Mouse (Mus musculus) heart, embryonic 15.5 days (tissue): ENCODE measurements around the gene Mindy4. TPM values are rescaled to one million over a fixed set of nuclear protein-coding genes. Genes with fewer than 3 reads are reported as not detected.

ENCODE experiments used
- ATAC-seq: fragments of 200-750 bp; cut with Nextera tagmentation; replicated peaks from 2 replicates; pipeline ENCODE4 v1.8.0; 2017; ENCODE audit warnings: low read depth, moderate TSS enrichment; ENCODE audit not compliant: insufficient number of reproducible peaks, insufficient read depth, low FRiP score
- H3K27ac ChIP-seq: fragments of 300-500 bp; sonication (generic); 2 replicates; pipeline ENCODE4 v1.5.1; 2015; ENCODE audit warnings: mild to moderate bottlenecking, inconsistent platforms
- H3K27me3 ChIP-seq: fragments of 300-500 bp; sonication (generic); 2 replicates; pipeline ENCODE4 v1.6.1; 2015; ENCODE audit warnings: inconsistent platforms
- H3K36me3 ChIP-seq: fragments of 300-500 bp; sonication (generic); 2 replicates; pipeline ENCODE4 v1.6.1; 2015; ENCODE audit warnings: mild to moderate bottlenecking, inconsistent platforms
- H3K4me1 ChIP-seq: fragments of 300-500 bp; sonication (generic); replicated peaks from 2 replicates; pipeline ENCODE4 v1.6.1; 2015; ENCODE audit warnings: inconsistent platforms
- H3K4me2 ChIP-seq: fragments of 300-500 bp; sonication (generic); 2 replicates; pipeline ENCODE4 v1.6.1; 2015; ENCODE audit warnings: inconsistent platforms, mild to moderate bottlenecking, moderate library complexity
- H3K4me3 ChIP-seq: fragments of 300-500 bp; sonication (generic); 2 replicates; pipeline ENCODE4 v1.5.1; 2015; ENCODE audit warnings: mild to moderate bottlenecking, inconsistent platforms
- H3K9ac ChIP-seq: fragments of 300-500 bp; sonication (generic); 2 replicates; pipeline ENCODE4 v1.6.1; 2015; ENCODE audit warnings: mild to moderate bottlenecking, inconsistent platforms
- H3K9me3 ChIP-seq: fragments of 300-500 bp; sonication (generic); replicated peaks from 2 replicates; pipeline ENCODE4 v1.6.1; 2016; ENCODE audit warnings: inconsistent platforms
- WGBS: fragments of 180-500 bp; shearing (Covaris S2); methylation state at CpG from one replicate; pipeline ENCODE4 v1.1.7; 2015; ENCODE audit warnings: mixed read lengths; 5-methylcytosine and 5-hydroxymethylcytosine counted together
- polyA plus RNA-seq: library from polyadenylated mRNA; unstranded; fragments of >200 nt; fragmentation: Nextera tagmentation; extraction: Ambion mirVana; gene quantifications from 2 replicates; pipeline ENCODE4 v1.2.1, GENCODE M21; 2015

The Mindy4 gene
- polyA plus RNA-seq, 1 experiment from 2014 or later = 6.2 TPM

- Histone ChIP-seq H3K4me3 (no peak overlapping the region), H3K36me3 (no peaks in the 10 kb centered on the region), H3K27ac (no peak overlapping the region), H3K4me2 (no peak overlapping the region), H3K4me1 (no peaks in the 10 kb centered on the region), H3K9me3 (no peaks in the 10 kb centered on the region), H3K9ac (no peak overlapping the region), H3K27me3 (no peaks in the 10 kb centered on the region)
- ATAC-seq = no peak
- WGBS = 81% methylated on average over 4 of the region's 4 CpGs
Measured at GRCm38 (mm10) chr6:55313893-55314292, 110.7 kb downstream of the Mindy4 start.

- Histone ChIP-seq H3K4me2 (no peak overlapping the region), H3K27ac (no peak overlapping the region), H3K4me1 (peaks cover 6% of the 10 kb centered on the region), H3K27me3 (no peaks in the 10 kb centered on the region), H3K4me3 (no peak overlapping the region), H3K36me3 (no peaks in the 10 kb centered on the region), H3K9ac (no peak overlapping the region), H3K9me3 (no peaks in the 10 kb centered on the region)
- WGBS = 71% methylated on average over 8 of the region's 8 CpGs
- ATAC-seq = no peak
Measured at GRCm38 (mm10) chr6:55314628-55315027, 111.4 kb downstream of the Mindy4 start.

- no peaks in the 10 kb centered on the region for H3K9me3 ChIP-seq
- no peak overlapping the region for H3K4me2 ChIP-seq
- H3K27me3 ChIP-seq = no peaks in the 10 kb centered on the region
- ATAC-seq = no peak
- 89% methylated on average over 3 of the region's 3 CpGs for WGBS
- no peak overlapping the region for H3K27ac ChIP-seq
- no peaks in the 10 kb centered on the region for H3K36me3 ChIP-seq
- H3K4me3 ChIP-seq = no peak overlapping the region
- H3K4me1 ChIP-seq = peaks cover 35% of the 10 kb centered on the region
- H3K9ac ChIP-seq = no peak overlapping the region
Measured at GRCm38 (mm10) chr6:55318597-55318996, 115.4 kb downstream of the Mindy4 start.

GRCm38 (mm10) chr6:55319585-55320551 lies 116.7 kb downstream of the Mindy4 start:
- H3K27ac ChIP-seq = peak overlapping the region; percentile 14
- peaks cover 37% of the 10 kb centered on the region for H3K4me1 ChIP-seq
- H3K4me3 ChIP-seq = no peak overlapping the region
- H3K27me3 ChIP-seq = no peaks in the 10 kb centered on the region
- H3K36me3 ChIP-seq = no peaks in the 10 kb centered on the region
- no peak overlapping the region for H3K4me2 ChIP-seq
- H3K9ac ChIP-seq = no peak overlapping the region
- ATAC-seq = peak; percentile 67
- H3K9me3 ChIP-seq = no peaks in the 10 kb centered on the region
- WGBS = 60% methylated on average over 14 of the region's 14 CpGs

GRCm38 (mm10) chr6:55320894-55321293 lies 117.7 kb downstream of the Mindy4 start:
- ATAC-seq = no peak
- WGBS = 44% methylated on average over 4 of the region's 4 CpGs
- no peaks in the 10 kb centered on the region for H3K36me3 ChIP-seq
- no peak overlapping the region for H3K4me2 ChIP-seq
- peaks cover 37% of the 10 kb centered on the region for H3K4me1 ChIP-seq
- H3K4me3 ChIP-seq = no peak overlapping the region
- no peaks in the 10 kb centered on the region for H3K9me3 ChIP-seq
- no peak overlapping the region for H3K9ac ChIP-seq
- H3K27ac ChIP-seq = no peak overlapping the region
- H3K27me3 ChIP-seq = no peaks in the 10 kb centered on the region

GRCm38 (mm10) chr6:55321518-55321917 lies 118.3 kb downstream of the Mindy4 start:
- 67% methylated on average over 6 of the region's 6 CpGs for WGBS
- Histone ChIP-seq H3K27ac (no peak overlapping the region), H3K36me3 (no peaks in the 10 kb centered on the region), H3K4me3 (no peak overlapping the region), H3K27me3 (no peaks in the 10 kb centered on the region), H3K4me1 (peaks cover 42% of the 10 kb centered on the region), H3K9ac (no peak overlapping the region), H3K4me2 (no peak overlapping the region), H3K9me3 (no peaks in the 10 kb centered on the region)
- ATAC-seq = no peak

- 80% methylated on average over 2 of the region's 2 CpGs for whole genome bisulfite sequencing
- ATAC-seq = no peak
- Histone ChIP-seq H3K4me1 (peaks cover 57% of the 10 kb centered on the region), H3K27ac (no peak overlapping the region), H3K36me3 (no peaks in the 10 kb centered on the region), H3K4me3 (no peak overlapping the region), H3K27me3 (no peaks in the 10 kb centered on the region), H3K9me3 (no peaks in the 10 kb centered on the region), H3K4me2 (no peak overlapping the region), H3K9ac (no peak overlapping the region)
Measured at GRCm38 (mm10) chr6:55322980-55323379, 119.8 kb downstream of the Mindy4 start.

GRCm38 (mm10) chr6:55323908-55324634 lies 120.9 kb downstream of the Mindy4 start:
- no peaks in the 10 kb centered on the region for H3K36me3 ChIP-seq
- WGBS = 62% methylated on average over 17 of the region's 17 CpGs
- peaks cover 3% of the 10 kb centered on the region; the same call in 1 of the 2 replicates for H3K27me3 ChIP-seq
- no peak overlapping the region for H3K4me3 ChIP-seq
- H3K27ac ChIP-seq = no peak overlapping the region
- H3K9ac ChIP-seq = no peak overlapping the region
- no peak overlapping the region for H3K4me2 ChIP-seq
- no peak for ATAC-seq
- H3K9me3 ChIP-seq = no peaks in the 10 kb centered on the region
- peaks cover 57% of the 10 kb centered on the region for H3K4me1 ChIP-seq

GRCm38 (mm10) chr6:55324785-55325184 lies 121.6 kb downstream of the Mindy4 start:
- Histone ChIP-seq H3K4me2 (no peak overlapping the region), H3K9me3 (no peaks in the 10 kb centered on the region), H3K36me3 (no peaks in the 10 kb centered on the region), H3K9ac (no peak overlapping the region), H3K4me1 (peaks cover 50% of the 10 kb centered on the region), H3K27me3 (peaks cover 10% of the 10 kb centered on the region; the same call in 1 of the 2 replicates), H3K27ac (no peak overlapping the region), H3K4me3 (no peak overlapping the region)
- no peak for ATAC-seq
- 69% methylated on average over 1 of the region's 1 CpGs for WGBS

GRCm38 (mm10) chr6:55326299-55326698 lies 123.1 kb downstream of the Mindy4 start:
- Histone ChIP-seq H3K4me1 (peaks cover 38% of the 10 kb centered on the region), H3K4me2 (no peak overlapping the region), H3K9me3 (no peaks in the 10 kb centered on the region), H3K27me3 (peaks cover 11% of the 10 kb centered on the region; the same call in 1 of the 2 replicates), H3K27ac (0 out of 2 replicates have a peak overlapping the region, but pooled peaks have one; percentile 29), H3K9ac (no peak overlapping the region), H3K4me3 (no peak overlapping the region), H3K36me3 (no peaks in the 10 kb centered on the region)
- peak; percentile 40; the same call in 1 of the 2 replicates for ATAC-seq
- 33% methylated on average over 4 of the region's 4 CpGs for WGBS

- Histone ChIP-seq H3K4me1 (peaks cover 38% of the 10 kb centered on the region), H3K4me3 (no peak overlapping the region), H3K36me3 (no peaks in the 10 kb centered on the region), H3K9me3 (no peaks in the 10 kb centered on the region), H3K4me2 (no peak overlapping the region), H3K27me3 (peaks cover 11% of the 10 kb centered on the region; the same call in 1 of the 2 replicates), H3K27ac (peak overlapping the region; percentile 29), H3K9ac (no peak overlapping the region)
- no peak for ATAC-seq
- 65% methylated on average over 13 of the region's 13 CpGs for WGBS
Measured at GRCm38 (mm10) chr6:55327326-55327725, 124.1 kb downstream of the Mindy4 start.
